Mouse (Mus musculus) B cell, adult 2 months (primary cell): ENCODE results near the gene Egf.

Source experiments
- DNase-seq, 2 experiments: peaks; one replicate each; pipeline ENCODE4 v3.0.0; 2022

Egf gene

DNA sequence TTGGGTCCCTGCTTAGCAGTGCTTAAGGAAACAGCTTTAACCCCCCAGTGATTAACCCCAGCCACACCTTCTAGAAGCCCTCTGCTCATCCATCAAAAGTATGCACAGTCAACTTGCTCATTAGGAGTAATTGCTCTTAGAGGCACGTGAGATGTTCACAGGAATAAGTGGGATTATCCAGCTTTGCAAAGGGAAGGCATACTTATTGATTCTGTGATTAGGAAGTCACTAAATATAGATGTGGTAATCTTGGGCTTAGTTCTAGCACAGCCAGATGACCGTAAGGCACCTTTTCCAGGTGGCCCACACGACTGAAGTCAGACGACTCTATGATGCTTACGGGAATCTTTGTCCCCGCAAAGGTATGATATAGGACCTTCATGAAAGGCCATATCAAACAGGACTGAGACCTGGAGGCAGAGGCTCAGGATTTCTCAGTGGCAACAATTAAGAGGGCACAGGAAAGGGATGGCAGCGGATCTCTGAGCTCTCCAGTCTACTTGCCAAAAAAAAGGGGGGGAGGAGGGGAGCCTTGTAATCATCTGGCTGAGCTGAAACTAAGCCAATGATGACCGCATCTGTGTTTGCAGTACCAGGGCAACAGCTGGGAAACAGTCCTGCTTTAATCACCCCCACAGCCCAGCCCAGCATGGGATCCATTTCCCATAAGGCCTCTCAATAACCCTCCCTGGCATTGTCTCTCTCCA, 105.4 kb downstream of the Egf start:
- no peak for DNase-seq

DNA sequence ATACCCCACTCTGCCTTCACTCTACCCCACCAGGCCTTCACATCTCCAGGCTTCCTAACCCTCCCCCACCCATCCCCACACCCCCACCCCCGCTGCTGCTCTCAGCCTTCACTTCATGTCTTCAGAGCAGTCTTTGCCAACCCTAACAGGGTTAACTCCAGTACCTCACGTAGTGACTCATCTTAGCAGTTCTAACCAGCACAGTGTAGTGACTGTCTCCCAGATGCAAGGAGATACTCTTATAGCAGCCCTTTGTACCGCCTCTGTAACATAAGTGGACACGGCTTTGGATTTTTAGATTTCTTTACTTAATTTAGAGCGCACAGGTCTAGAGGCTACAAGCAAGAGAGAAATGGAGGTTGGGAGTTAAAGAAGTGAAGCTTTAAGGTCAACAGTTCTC, 106.5 kb downstream of the Egf start:
- DNase-seq = no peak

DNA sequence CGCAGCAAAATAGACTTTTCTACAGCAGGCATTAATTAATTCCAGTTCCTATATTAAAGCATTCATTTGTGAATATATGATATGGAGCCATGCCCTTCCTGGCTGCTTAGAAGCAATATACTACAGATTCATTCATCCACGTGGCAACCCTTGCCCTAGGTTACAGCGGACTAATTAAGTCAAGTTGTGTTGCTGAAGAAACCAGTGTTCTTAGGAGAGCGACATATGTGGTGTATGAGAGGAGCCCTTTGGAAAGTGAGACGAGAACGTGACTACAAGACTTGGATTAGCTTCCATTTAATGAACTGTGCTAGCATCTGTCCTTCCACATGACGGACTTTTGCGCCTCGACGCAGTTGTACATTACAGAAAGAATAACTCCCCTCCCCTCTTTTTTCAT, 107.8 kb downstream of the Egf start:
- no peak for DNase-seq

DNA sequence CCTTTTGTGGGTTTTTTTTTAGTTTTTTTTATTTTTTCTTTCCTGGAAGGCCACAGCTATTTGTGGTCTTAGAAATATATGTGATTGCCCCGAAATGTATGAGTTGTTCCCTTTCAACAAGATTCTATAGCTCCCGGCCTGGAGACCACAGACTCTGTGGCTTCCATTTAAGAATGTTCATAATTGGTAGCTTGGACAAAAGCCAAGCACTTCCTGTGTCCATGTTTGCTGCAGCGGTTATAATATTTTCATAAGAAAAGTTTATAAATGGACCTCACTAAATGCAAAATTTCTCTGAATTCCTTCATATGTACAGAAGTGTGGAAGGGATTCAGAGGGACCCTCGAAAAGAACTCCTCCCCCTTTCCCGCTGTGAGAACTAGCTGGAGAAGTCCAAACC, 108.3 kb downstream of the Egf start:
- DNase-seq = no peak

DNA sequence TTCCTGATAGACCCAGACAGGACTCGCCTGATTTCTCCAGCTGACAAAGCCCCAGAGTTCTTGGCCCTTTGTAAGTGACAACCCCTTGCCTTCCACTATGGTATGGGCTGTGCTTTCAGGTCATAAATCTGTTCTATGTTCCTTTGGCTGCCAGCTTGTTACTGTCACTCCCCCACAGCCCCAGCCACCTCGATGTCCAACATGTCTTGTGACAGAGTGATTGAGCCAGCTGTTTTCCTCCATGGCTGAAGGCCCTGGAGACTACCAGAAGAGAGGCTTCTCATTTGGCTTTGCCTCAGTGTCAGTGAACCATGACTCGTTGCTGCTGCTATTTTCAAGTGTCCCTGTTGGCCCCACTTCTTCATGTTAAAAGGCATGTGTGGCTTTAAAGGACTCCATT, 109.7 kb downstream of the Egf start:
- DNase-seq = no peak

DNA sequence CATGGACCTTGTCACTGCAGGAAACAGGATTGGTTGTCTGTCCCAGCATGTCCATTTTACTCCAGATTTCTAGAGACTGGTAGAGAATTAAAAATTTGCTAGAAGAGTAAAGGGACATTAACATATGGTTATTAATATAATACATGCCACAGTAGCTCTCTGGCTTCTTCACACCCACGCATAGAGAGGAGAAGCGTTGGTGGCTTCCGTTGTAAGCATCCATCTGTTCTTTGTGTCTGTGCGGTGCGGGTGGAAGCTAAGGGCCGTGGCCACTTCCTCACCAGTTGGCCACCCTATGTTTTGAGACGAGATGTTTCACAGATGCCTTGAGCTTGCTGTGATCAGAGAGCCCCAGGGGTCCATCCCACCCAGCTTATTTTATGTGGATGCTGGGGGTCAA, 113.5 kb downstream of the Egf start:
- no peak for DNase-seq

DNA sequence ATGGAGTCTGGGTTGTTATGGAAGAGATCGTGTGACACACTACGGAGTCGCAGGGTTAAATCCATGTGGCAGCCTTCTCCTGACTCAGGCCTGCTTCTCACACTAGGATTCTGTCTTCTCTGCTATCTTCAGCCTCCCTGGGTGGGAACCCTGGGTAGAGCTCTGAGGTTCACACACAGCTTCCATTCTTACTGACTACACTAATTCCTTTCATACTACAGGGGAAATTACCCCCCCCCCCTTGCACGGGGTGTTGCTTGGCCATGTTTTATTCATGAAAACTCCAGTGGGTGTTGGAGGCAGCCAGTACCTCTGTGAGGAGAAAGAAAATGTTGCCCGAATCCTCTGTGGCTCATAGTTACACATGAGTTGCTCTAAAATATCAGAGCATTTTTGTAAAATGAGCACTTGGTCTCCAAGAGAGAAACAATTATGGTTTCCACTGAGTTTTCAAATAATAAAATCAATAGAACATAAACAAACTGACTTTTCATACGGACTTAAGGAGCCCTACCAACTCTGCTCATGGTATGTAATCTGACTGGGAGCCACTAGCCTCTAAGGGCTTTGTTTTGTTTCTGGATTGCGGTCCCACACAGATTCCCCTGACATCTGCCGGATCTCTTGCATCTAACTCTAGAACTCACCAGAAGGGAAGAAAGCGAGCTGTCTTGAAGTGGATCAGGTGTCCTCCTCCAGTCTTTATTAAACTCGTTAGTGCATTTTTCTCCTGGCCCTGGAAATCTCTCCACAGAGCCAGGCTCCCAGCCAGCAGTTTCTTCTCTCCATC, 114.7 kb downstream of the Egf start:
- DNase-seq = no peak

DNA sequence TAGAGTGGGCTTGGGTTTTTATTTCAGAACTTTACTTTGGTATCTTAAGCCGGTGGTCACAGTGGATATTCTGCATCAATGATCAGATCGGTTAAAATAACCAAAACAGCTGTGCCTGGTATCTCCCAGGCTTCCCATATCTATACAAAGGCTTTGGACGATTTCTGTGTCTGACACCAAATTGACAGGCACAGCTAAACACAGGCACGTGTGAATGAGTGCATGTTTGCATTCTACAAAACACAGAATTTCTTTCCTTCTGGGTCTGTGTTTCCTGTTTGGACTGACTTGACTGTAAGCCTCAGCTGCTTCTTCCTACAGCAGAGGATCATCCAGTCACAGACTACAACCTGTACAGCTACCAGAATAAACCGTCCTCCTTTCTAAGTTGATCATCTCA, 115.4 kb downstream of the Egf start:
- DNase-seq = no peak

DNA sequence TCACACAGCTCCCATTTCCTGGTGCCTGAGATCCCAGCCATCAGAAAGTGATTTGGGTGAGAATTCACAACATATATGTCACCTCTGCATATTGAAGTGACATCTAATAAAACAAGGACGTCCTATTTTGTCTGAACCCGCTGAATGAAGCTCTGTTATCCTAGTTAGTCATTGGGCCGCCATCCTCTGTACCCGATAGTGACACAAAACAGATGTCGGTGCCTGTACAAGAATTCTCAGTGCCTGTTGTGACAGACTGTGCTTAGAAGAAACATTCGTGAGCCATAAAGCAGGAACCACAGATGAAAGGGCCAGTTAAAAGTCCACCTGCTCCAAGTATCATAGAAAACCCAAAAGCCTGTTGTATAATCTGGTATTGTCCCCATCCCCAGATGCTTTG, 117.7 kb downstream of the Egf start:
- DNase-seq = no peak

DNA sequence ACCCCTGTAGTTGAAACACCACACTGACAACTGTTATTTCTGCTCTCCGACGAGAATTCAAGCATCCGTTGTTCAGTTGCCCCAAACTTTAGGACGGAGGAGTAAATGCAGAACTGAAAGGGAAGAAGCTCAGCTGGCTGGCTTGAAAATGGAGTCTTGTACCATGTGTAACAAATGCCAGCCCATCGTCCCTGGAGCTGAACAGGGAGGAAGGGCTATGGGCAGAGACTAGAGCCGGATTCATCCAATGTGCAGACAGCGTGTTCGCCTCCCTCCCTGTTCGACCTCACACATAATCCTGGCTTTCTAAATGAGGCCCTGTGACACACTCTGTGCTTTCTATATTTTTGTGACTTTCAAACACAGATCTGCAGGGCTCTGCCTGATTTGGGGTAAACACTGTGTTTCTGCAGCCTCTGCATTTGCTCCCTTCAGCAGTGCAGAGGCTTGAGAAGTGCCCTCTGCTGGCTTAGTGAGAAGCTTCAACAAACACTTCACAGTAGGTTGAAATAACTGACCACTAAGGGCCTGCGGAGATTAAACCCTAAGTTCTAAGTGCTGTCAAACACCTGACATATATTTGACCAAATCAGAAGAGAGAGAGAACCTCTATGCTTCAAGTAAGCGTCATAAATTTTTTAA, 120.7 kb downstream of the Egf start:
- no peak for DNase-seq

DNA sequence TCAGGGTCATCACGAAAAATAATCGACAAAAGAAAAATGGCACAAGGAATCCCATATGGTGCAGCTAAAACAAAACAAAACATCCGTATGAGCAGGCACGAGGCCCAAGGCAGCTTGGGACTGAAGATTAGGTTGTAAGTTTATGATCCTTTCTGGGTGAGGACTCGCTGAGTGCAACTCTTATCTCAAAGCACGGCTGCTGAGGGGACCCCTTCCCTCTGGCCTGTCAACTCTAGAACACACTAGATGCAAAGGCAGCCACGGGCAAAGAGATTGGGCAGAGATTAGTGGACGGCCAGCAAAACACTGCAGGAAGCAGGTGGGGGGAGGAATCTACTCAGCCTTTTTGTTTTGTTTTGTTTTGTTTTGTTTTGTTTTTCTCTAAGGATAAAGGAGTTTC, 121.6 kb downstream of the Egf start:
- DNase-seq = no peak

DNA sequence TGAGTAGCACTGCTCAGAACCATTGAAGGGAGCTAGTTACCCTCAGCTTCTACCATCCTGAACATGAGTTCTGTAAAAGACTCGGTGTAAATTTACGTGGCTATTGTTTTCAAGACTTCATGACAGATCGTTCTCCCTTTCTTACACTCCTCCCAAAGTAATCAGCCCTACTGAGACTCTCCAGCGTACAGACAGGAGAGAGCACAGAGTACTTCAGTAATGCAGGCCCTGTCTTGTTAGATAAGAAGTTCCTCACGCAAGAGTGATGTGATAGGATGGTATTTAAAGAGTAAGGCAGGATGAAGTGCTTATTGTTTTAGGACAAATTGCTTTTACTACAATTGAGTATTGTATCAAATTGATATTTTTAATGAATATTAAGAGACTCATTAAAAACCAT, 123.3 kb downstream of the Egf start:
- no peak for DNase-seq

DNA sequence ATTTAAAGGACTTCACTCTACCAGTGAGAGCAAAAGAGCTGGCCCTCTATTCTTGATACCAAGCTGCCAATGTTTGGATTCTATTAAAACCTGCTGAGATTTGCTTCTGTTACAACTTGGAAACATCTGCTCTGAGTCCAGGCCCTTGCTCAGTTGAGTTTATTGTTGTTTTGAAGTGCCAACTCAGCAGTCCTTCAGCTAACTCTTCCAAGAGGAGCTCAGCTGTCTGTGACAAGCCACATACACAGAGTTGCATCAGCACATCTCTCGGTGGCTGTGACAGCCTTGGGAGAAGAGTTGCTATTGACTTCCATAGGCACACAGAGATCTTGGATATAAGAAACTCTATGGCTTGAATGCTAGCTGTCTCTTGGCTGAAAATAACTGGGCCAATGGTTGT, 124.1 kb downstream of the Egf start:
- no peak for DNase-seq
